Mouse (Mus musculus) liver, embryonic 14.5 days (tissue): ENCODE measurements at regions not wholly inside any gene's neighbourhood (a gene's known extent, or its start where the extent isn't known, plus 50 kb on each side); places are given as distances from the start of the nearest gene placed in this dataset.

Experiments
- ATAC-seq: fragments of 200-750 bp; cut with Nextera tagmentation; 2 replicates; pipeline ENCODE4 v1.8.0; 2017; ENCODE audit warnings: moderate number of reproducible peaks, mild to moderate bottlenecking, moderate library complexity; ENCODE audit not compliant: insufficient read depth
- DNase-seq, 3 experiments: peaks; one replicate each; pipeline ENCODE4 v3.0.0-alpha.2; 2012 to 2013; ENCODE audit warnings: low read depth in 3 of 3, low spot score in 3 of 3
- H3K27ac ChIP-seq: fragments of 300-500 bp; sonication (generic); 2 replicates; pipeline ENCODE4 v1.5.1; 2014; ENCODE audit warnings: moderate library complexity, mild to moderate bottlenecking, control low read depth, inconsistent platforms
- H3K27me3 ChIP-seq: fragments of 300-500 bp; sonication (generic); 2 replicates; pipeline ENCODE4 v1.6.1; 2014; ENCODE audit warnings: mild to moderate bottlenecking, low read length, moderate library complexity; ENCODE audit not compliant: control insufficient read depth, insufficient read depth
- H3K36me3 ChIP-seq: fragments of 300-500 bp; sonication (generic); replicated peaks from 2 replicates; pipeline ENCODE4 v1.6.1; 2014; ENCODE audit warnings: low read depth; ENCODE audit not compliant: control insufficient read depth, insufficient read depth
- H3K4me1 ChIP-seq, 2 experiments: fragments of 200-500 bp in 1 of 2; fragments of 300-500 bp in 1 of 2; sonication (generic) in 1 of 2; replicated peaks; 2 replicates each; pipeline ENCODE4 v1.6.1; 2012 to 2014; ENCODE audit warnings: antibody characterized with exemption in 1 of 2, inconsistent platforms in 1 of 2, low read length in 1 of 2; ENCODE audit not compliant: control insufficient read depth in 2 of 2, insufficient read depth in 2 of 2
- H3K4me2 ChIP-seq: fragments of 300-500 bp; sonication (generic); 2 replicates; pipeline ENCODE4 v1.6.1; 2014; ENCODE audit warnings: low read depth, mild to moderate bottlenecking, control low read depth, moderate library complexity
- H3K4me3 ChIP-seq, 2 experiments: fragments of 200-500 bp in 1 of 2; fragments of 300-500 bp in 1 of 2; sonication (generic) in 1 of 2; 2 replicates each; pipeline ENCODE4 v1.5.1; 2012 to 2014; ENCODE audit warnings: low read depth in 2 of 2, low read length in 2 of 2, mild to moderate bottlenecking in 2 of 2, control low read depth in 1 of 2, inconsistent platforms in 1 of 2, moderate library complexity in 1 of 2; ENCODE audit not compliant: insufficient read depth in 1 of 2
- H3K9ac ChIP-seq: fragments of 300-500 bp; sonication (generic); replicated peaks from 2 replicates; pipeline ENCODE4 v1.6.1; 2014; ENCODE audit warnings: mild to moderate bottlenecking, control low read depth, moderate library complexity
- H3K9me3 ChIP-seq: fragments of 300-500 bp; sonication (generic); 2 replicates; pipeline ENCODE4 v1.6.1; 2016; ENCODE audit warnings: low read length, mixed read lengths; ENCODE audit not compliant: control insufficient read depth
- CTCF ChIP-seq: IDR thresholded peaks from 2 replicates; pipeline ENCODE4 v1.5.1; 2016; ENCODE audit warnings: antibody characterized with exemption, low read depth, control low read depth
- EP300 ChIP-seq: IDR thresholded peaks from 2 replicates; pipeline ENCODE4 v1.6.1; 2016; ENCODE audit warnings: antibody characterized with exemption, low read depth
- WGBS: fragments of 180-500 bp; shearing (Covaris S2); extraction: QIAGEN DNeasy Blood & Tissue Kit; methylation state at CpG from one replicate; pipeline ENCODE4 v1.1.7; 2014; ENCODE audit not compliant: insufficient replicate concordance; 5-methylcytosine and 5-hydroxymethylcytosine counted together

GRCm38 (mm10) chr8:103894589-103894988 is 206.8 kb upstream of the Cdh5 start:
- ATAC-seq (no peak), DNase-seq (no peak)
- H3K9me3 ChIP-seq, result no peaks in the 10 kb centered on the region
- H3K4me3 ChIP-seq, result no peak overlapping the region
- 58% methylated on average over 6 of the region's 6 CpGs for WGBS
- H3K4me2 ChIP-seq, result no peak overlapping the region
- H3K4me1 ChIP-seq, result no peaks in the 10 kb centered on the region
- no peak overlapping the region for H3K27ac ChIP-seq
- no peak for TF ChIP-seq EP300
- TF ChIP-seq CTCF, result no peak
- H3K36me3 ChIP-seq, result no peaks in the 10 kb centered on the region
- H3K9ac ChIP-seq, result no peak overlapping the region
- no peaks in the 10 kb centered on the region for H3K27me3 ChIP-seq

- TF ChIP-seq EP300, result no peak
- TF ChIP-seq CTCF, result no peak
- Histone ChIP-seq H3K27ac (no peak overlapping the region), H3K4me3 (no peak overlapping the region), H3K9me3 (no peaks in the 10 kb centered on the region), H3K9ac (no peak overlapping the region), H3K4me1 (no peaks in the 10 kb centered on the region), H3K27me3 (no peaks in the 10 kb centered on the region), H3K36me3 (no peaks in the 10 kb centered on the region), H3K4me2 (no peak overlapping the region)
- DNase-seq (no peak), ATAC-seq (no peak)
- 64% methylated on average over 6 of the region's 6 CpGs for WGBS
Measured at GRCm38 (mm10) chr8:103895132-103895531, 206.3 kb upstream of the Cdh5 start.

- Histone ChIP-seq H3K9ac (no peak overlapping the region), H3K4me2 (no peak overlapping the region), H3K27me3 (no peaks in the 10 kb centered on the region), H3K4me1 (no peaks in the 10 kb centered on the region), H3K9me3 (no peaks in the 10 kb centered on the region), H3K4me3 (no peak overlapping the region), H3K36me3 (no peaks in the 10 kb centered on the region), H3K27ac (no peak overlapping the region)
- no peak for DNase-seq
- no peak for ATAC-seq
- WGBS, result 69% methylated on average over 7 of the region's 7 CpGs
- TF ChIP-seq CTCF, result no peak
- no peak for TF ChIP-seq EP300
Measured at GRCm38 (mm10) chr8:103897463-103897862, 204.0 kb upstream of the Cdh5 start.

- Histone ChIP-seq H3K27ac (no peak overlapping the region), H3K36me3 (no peaks in the 10 kb centered on the region), H3K9me3 (no peaks in the 10 kb centered on the region), H3K4me1 (no peaks in the 10 kb centered on the region), H3K4me3 (no peak overlapping the region), H3K9ac (no peak overlapping the region), H3K4me2 (no peak overlapping the region), H3K27me3 (no peaks in the 10 kb centered on the region)
- TF ChIP-seq EP300, result no peak
- TF ChIP-seq CTCF, result no peak
- ATAC-seq (no peak), DNase-seq (no peak)
- 17% methylated on average over 1 of the region's 1 CpGs for WGBS
Measured at GRCm38 (mm10) chr8:103902516-103902915, 198.9 kb upstream of the Cdh5 start.

- Histone ChIP-seq H3K27ac (no peak overlapping the region), H3K9ac (no peak overlapping the region), H3K4me2 (no peak overlapping the region), H3K27me3 (no peaks in the 10 kb centered on the region), H3K4me3 (no peak overlapping the region), H3K36me3 (no peaks in the 10 kb centered on the region), H3K9me3 (no peaks in the 10 kb centered on the region), H3K4me1 (no peaks in the 10 kb centered on the region)
- WGBS, result 59% methylated on average over 5 of the region's 5 CpGs
- TF ChIP-seq EP300 (no peak), CTCF (no peak)
- ATAC-seq (no peak), DNase-seq (no peak)
Measured at GRCm38 (mm10) chr8:103903635-103904034, 197.8 kb upstream of the Cdh5 start.

GRCm38 (mm10) chr8:103907662-103908061 is 193.8 kb upstream of the Cdh5 start:
- Histone ChIP-seq H3K4me3 (no peak overlapping the region), H3K27me3 (no peaks in the 10 kb centered on the region), H3K27ac (no peak overlapping the region), H3K4me1 (no peaks in the 10 kb centered on the region), H3K36me3 (no peaks in the 10 kb centered on the region), H3K9me3 (no peaks in the 10 kb centered on the region), H3K4me2 (no peak overlapping the region), H3K9ac (no peak overlapping the region)
- no peak for TF ChIP-seq CTCF
- no peak for TF ChIP-seq EP300
- no peak for DNase-seq
- WGBS, result 60% methylated on average over 4 of the region's 4 CpGs
- no peak for ATAC-seq
